In the genomic region with DNA sequence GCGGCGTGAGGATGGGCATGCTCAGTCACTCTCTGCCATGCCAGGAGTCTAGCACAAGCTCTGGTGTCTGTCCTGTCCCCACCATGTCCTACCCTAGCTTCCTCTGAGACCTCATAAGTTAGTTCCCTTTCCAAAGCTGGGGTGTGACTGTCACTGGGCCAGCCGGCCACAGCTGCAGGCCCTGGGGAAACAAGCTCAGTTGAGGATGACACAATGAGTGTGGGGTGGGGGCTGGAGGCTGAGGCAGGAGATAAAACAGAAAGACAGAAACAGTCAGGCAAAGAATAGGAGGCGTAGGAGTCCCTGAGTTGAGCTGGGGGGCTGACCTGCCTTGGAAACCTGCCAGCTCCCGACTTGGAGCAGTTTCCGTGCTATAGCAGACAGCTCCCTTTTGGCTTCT, we compare ENCODE assay signal across 10 mouse cellular contexts.
DNase-seq lines count a peak whose midpoint lies in the region; ATAC-seq and TF ChIP-seq lines count a peak whose summit lies in the region.
"Had no signal": no experiment of that assay in that cellular context is flagged by ENCODE, and none has a peak within 500 bp of the region (broad histone marks: within the 10 kb centered on the region; RNA-seq: fewer than 3 reads in every experiment).

No protein-coding gene starts in this region.

- no peak overlapping the region for H3K4me3 ChIP-seq in kidney, adult 2 months (ENCODE audit: insufficient read depth, low read depth, low read length)
- no peak overlapping the region for H3K4me3 ChIP-seq in embryonic facial prominence, embryonic 10.5 days
- H3K4me3 ChIP-seq: embryonic facial prominence, embryonic 13.5 days; limb, embryonic 12.5 days had no signal

- TF ChIP-seq CTCF in kidney, adult 2 months (conservative IDR thresholded peaks at IDR 0.05; ENCODE audit: insufficient read depth, insufficient read length, low read depth, low read length) = no peak

- ATAC-seq in erythroid progenitor cell, adult 5-6 weeks (replicated peaks; ENCODE audit: low FRiP score, poor library complexity, severe bottlenecking) = no peak

- 68% methylated on average over 6 of the region's 6 CpGs for WGBS in kidney, adult 2 months
- 77% methylated on average over 6 of the region's 6 CpGs for WGBS in embryonic facial prominence, embryonic 10.5 days

- no peaks in the 10 kb centered on the region for H3K27me3 ChIP-seq in kidney, adult 2 months (replicated peaks; ENCODE audit: control insufficient read depth, insufficient read depth, low read length)
- no peaks in the 10 kb centered on the region; the same call in 1 of the 2 replicates for H3K27me3 ChIP-seq in embryonic facial prominence, embryonic 10.5 days (replicated peaks; ENCODE audit: low read depth, poor library complexity, severe bottlenecking)
- H3K27me3 ChIP-seq: embryonic facial prominence, embryonic 13.5 days; limb, embryonic 12.5 days had no signal

- intact Hi-C loops in heart, postnatal 25 days (cut with DNase I) = no loop called here

- H3K4me1 ChIP-seq in kidney, adult 2 months (ENCODE audit: control insufficient read depth, insufficient read depth, low read length) = no peaks in the 10 kb centered on the region
- 0 out of 2 replicates have a peak, but pooled peaks cover 3% of the 10 kb centered on the region for H3K4me1 ChIP-seq in embryonic facial prominence, embryonic 10.5 days
- H3K4me1 ChIP-seq: embryonic facial prominence, embryonic 13.5 days had no signal

- no peak overlapping the region for H3K27ac ChIP-seq in kidney, adult 2 months (ENCODE audit: insufficient read depth, low read depth, low read length)
- no peak overlapping the region for H3K27ac ChIP-seq in embryonic facial prominence, embryonic 10.5 days (replicated peaks)
- H3K27ac ChIP-seq: embryonic facial prominence, embryonic 13.5 days; limb, embryonic 12.5 days had no signal

- TF ChIP-seq POLR2A in kidney, adult 2 months (IDR thresholded peaks at IDR 0.05; ENCODE audit: low read depth, low read length) = no peak

- no peaks in the 10 kb centered on the region for H3K9me3 ChIP-seq in embryonic facial prominence, embryonic 10.5 days
- H3K9me3 ChIP-seq: embryonic facial prominence, embryonic 13.5 days; limb, embryonic 12.5 days had no signal

- H3K36me3 ChIP-seq in kidney, adult 2 months (ENCODE audit: control insufficient read depth, insufficient read depth, low read length) = no peaks in the 10 kb centered on the region
- no peaks in the 10 kb centered on the region for H3K36me3 ChIP-seq in embryonic facial prominence, embryonic 10.5 days (replicated peaks)
- H3K36me3 ChIP-seq: embryonic facial prominence, embryonic 13.5 days; limb, embryonic 12.5 days had no signal

- DNase-seq in kidney, postnatal 4 days = peak; percentile 41 to 42
- DNase-seq in kidney, adult 2 months = no peak
- DNase-seq in frontal cortex, postnatal 25 days (ENCODE audit: low spot score in 2 of 2) = peak; percentile 17
- DNase-seq in heart, postnatal 25 days (ENCODE audit: low spot score) = peak; percentile 35
- peak; percentile 49 to 61 for DNase-seq in lung, postnatal 4 days
- DNase-seq in embryo, embryonic 10.5 days (ENCODE audit: low spot score) = no peak
- no peak for DNase-seq in embryonic facial prominence, embryonic 10.5 days (ENCODE audit: low spot score)

Comparison
In these comparisons a context has a peak if more than half of its experiments do, and no peak if none do; other contexts are left out.
1. DNase-seq: peak in kidney, postnatal 4 days (2 of 2), frontal cortex, postnatal 25 days (2 of 2), heart, postnatal 25 days (single experiment) and lung, postnatal 4 days (2 of 2); none in kidney, adult 2 months (single experiment), embryo, embryonic 10.5 days (single experiment) and embryonic facial prominence, embryonic 10.5 days (single experiment).